19 mouse cellular contexts compared by ENCODE assay signal in genomic region chr1:129365590-129365989, GRCm38 (mm10).
"Had no signal": no experiment of that assay in that cellular context is flagged by ENCODE, and none has a peak within 500 bp of the region (broad histone marks: within the 10 kb centered on the region; RNA-seq: fewer than 3 reads in every experiment).

No protein-coding gene starts in this region.

- H3K4me2 ChIP-seq: liver, embryonic 12.5 days; lung, embryonic 14.5 days; midbrain, embryonic 11.5 days; midbrain, embryonic 13.5 days; neural tube, embryonic 12.5 days had no signal

- H3K36me3 ChIP-seq: liver, embryonic 12.5 days; midbrain, embryonic 13.5 days; neural tube, embryonic 12.5 days had no signal

- H3K9me3 ChIP-seq: liver, embryonic 12.5 days; midbrain, embryonic 13.5 days; neural tube, embryonic 12.5 days had no signal

- H3K9ac ChIP-seq: liver, embryonic 12.5 days; liver, embryonic 14.5 days; lung, embryonic 14.5 days; midbrain, embryonic 13.5 days; neural tube, embryonic 12.5 days had no signal

- DNase-seq: lung, adult 18-20 months; lung, embryonic 14.5 days; lung, postnatal 10 days; lung, postnatal 4 days; retina, postnatal 1 day; right cerebral cortex, adult 18-20 months; right cerebral cortex, postnatal 25 days; right cerebral cortex, postnatal 4 days; spleen, adult 18-20 months; thymus, adult 2 months; thymus, postnatal 25 days; thymus, postnatal 4 days had no signal

- H3K4me3 ChIP-seq: liver, embryonic 12.5 days; midbrain, embryonic 13.5 days; myocyte; neural tube, embryonic 12.5 days had no signal

- ATAC-seq: liver, embryonic 12.5 days; midbrain, embryonic 13.5 days; midbrain, embryonic 16.5 days had no signal

- H3K4me1 ChIP-seq: liver, embryonic 12.5 days; neural tube, embryonic 12.5 days had no signal

- H3K27ac ChIP-seq: liver, embryonic 12.5 days; liver, embryonic 14.5 days; neural tube, embryonic 12.5 days had no signal

- H3K27me3 ChIP-seq: liver, embryonic 12.5 days; midbrain, embryonic 13.5 days; neural tube, embryonic 12.5 days had no signal
